Mouse (Mus musculus) liver, postnatal 0 days (tissue): Measurements from ENCODE around the gene Med24.
"Not testable (repeated sequence)": the region's sequence is repeated elsewhere in the genome, so short reads cannot be mapped to it uniquely, and the experiment has no call there.

Experiments used
- CTCF ChIP-seq: sonication (generic); IDR thresholded peaks from 2 replicates; pipeline ENCODE4 v1.5.1; 2016; ENCODE audit warnings: antibody characterized with exemption, low read depth
- EP300 ChIP-seq: IDR thresholded peaks from 2 replicates; pipeline ENCODE4 v1.6.1; 2016; ENCODE audit warnings: antibody characterized with exemption, low read depth, mild to moderate bottlenecking

- TF ChIP-seq CTCF, result peak; percentile 76
- not testable (repeated sequence) for TF ChIP-seq EP300
Measured at GRCm38 (mm10) chr11:98673136-98673535, 56.1 kb downstream of the Med24 start.
